Mouse (Mus musculus) natural killer cell, adult 2 months (primary cell): Measurements from ENCODE around the gene Gm20837.
"Not testable (repeated sequence)": the region's sequence is repeated elsewhere in the genome, so short reads cannot be mapped to it uniquely, and the experiment has no call there.

Source experiments
- DNase-seq, 2 experiments: peaks; one replicate each; pipeline ENCODE4 v3.0.0; 2022; ENCODE audit warnings: low spot score in 2 of 2

The Gm20837 gene

DNA sequence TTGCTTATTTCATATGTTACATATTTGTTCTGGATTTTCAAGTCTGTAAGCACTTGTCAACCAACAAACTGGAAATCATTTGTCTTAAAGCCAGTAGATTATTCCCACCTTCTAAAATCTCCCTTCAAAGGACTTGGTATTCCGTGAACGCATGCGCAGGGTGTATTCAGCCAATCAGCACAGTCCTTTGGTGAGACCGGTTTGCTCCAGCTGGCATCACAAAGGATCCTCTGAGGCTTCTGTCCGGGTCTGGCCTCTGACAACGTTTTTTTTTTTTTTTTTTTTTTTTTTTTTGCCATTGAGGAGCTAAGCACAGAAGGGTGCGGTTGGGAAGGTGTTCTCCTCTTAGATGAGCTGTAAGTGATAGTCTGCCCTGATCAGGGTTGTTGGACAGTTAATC is at the start of gene Gm20837:
Gm20837 (plus strand) TSS at position 301 of the 400 bp plus-strand sequence.
- not testable (repeated sequence) for DNase-seq
